Mouse (Mus musculus): Measurements from ENCODE around the gene Pex6.
A peak's percentile ranks its signal among the peaks of the same experiment; 100 is the strongest.

Pex6 gene

GRCm38 (mm10) chr17:46710959-46711597, at the start of gene Pex6:
TSS of gene Pex6 (plus strand) at chr17:46711463.
- DNase-seq (ENCODE audit: low spot score in 2 of 2): peak; percentile 92 to 93

- no peak for DNase-seq (ENCODE audit: low spot score in 2 of 2)
These were observed 49.3 kb upstream of the Pex6 start for GRCm38 (mm10) chr17:46661981-46662380.

DNA sequence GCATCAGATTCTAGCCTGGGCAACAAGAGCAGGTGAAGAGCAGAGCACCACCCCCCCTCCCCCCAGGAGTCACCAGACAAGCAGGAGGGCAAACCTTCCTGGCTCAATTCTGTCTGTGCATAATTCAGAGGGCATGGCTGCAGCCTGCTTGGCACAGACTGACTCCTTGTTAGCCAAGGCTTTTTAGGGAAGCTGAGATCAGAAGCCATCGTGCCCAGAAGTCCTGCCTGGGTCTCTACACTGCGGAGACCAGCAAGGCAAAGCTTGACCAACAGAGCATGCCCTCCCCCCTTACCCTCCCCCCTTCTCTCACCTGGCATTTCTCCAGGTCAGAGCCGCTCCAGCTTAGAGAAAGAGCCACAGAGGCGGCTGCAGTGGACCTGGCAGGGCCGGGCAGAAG, 48.5 kb upstream of the Pex6 start:
- DNase-seq (ENCODE audit: low spot score in 2 of 2): no peak

GRCm38 (mm10) chr17:46667712-46668111, 43.6 kb upstream of the Pex6 start:
- no peak for DNase-seq (ENCODE audit: low spot score in 2 of 2)

DNA sequence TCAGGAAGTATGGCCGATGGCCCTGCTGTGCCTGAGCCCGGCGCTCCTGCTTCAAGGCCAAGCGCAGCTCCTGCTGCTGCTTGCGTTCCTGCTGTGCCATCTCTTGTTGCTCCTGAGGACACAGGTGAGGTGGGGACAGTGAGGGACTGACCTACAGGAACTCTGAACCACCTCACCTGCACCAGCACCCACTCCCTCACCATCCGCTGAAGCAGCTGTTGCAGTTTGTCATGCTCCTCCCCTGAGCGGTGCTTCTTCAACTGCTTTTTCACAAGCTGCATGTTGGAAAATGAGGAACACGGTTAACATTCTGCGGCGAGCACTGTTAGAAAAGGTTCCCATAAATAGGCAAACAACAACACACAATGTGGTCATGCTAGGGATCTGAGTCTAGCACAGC, 41.4 kb upstream of the Pex6 start:
- DNase-seq (ENCODE audit: low spot score in 2 of 2): no peak

- DNase-seq (ENCODE audit: low spot score in 2 of 2): peak; percentile 89 to 92
These were observed 37.3 kb upstream of the Pex6 start, which contains the start of gene Rrp36 for GRCm38 (mm10) chr17:46673850-46674529. TSS of gene Rrp36 (minus strand) at chr17:46674352.

GRCm38 (mm10) chr17:46674530-46675283, 36.6 kb upstream of the Pex6 start:
- DNase-seq (ENCODE audit: low spot score in 2 of 2): no peak

DNA sequence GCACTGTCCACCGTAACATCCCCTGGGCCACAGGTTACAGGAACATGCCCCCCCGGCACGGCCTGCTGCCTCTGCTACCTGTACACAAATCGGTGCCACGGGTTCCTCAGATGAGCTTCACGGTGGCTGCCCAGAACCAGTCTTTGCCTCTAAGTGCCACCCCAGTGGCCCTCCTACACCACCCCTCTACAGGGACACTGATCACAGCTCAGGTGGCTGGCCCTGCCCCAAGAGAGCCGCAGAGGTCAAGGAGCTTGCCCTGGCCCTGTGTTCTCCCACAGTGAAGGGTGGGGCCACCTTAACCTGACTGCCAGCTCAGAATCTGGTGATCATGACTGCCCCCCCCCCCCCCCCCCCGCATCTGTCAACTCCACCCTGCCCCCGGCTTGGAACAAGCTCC, 32.8 kb upstream of the Pex6 start, which contains the start of gene Mea1:
TSS of gene Mea1 (plus strand) at position 378 of the 400 bp plus-strand sequence.
- DNase-seq (ENCODE audit: low spot score in 2 of 2): no peak

GRCm38 (mm10) chr17:46678911-46679310, 32.4 kb upstream of the Pex6 start:
- no peak for DNase-seq (ENCODE audit: low spot score in 2 of 2)

GRCm38 (mm10) chr17:46679843-46680759, 31.2 kb upstream of the Pex6 start:
- DNase-seq (ENCODE audit: low spot score in 2 of 2): peak in 1 of 2 experiments; percentile 35

DNA sequence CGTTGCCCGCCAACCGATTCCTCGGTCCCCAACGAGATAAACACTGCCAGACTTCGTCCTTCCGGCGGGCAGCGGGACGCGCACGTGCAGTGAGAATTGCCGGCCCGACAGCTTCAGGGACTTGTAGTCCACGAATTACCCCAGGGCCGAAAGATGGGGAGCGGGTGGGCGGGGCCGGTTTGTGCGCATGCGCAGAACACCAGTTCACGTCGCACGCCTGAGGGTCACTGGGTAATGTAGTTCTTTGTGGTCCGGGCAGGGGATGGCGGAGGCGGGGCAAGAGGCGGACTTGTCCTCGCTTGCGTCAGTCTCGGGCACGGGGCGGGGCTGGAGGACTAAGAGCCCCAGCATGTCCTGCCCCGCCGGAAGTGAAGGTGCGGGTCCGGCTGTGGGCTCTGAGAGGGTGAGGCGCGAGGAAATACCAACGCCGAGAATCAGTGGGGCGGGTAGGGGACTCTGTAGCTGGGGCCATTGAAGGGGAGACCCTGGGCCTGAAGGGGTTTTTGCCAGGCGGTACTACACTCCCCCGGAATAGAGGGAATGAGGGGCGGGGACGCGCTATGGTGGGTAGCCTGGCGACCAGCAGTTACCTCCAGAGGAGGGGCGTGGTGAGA, 30.4 kb upstream of the Pex6 start, which contains the start of gene Klhdc3:
TSS of gene Klhdc3 (minus strand) at position 155 of the 614 bp plus-strand sequence.
- DNase-seq (ENCODE audit: low spot score in 2 of 2): peak; percentile 96 to 97

DNA sequence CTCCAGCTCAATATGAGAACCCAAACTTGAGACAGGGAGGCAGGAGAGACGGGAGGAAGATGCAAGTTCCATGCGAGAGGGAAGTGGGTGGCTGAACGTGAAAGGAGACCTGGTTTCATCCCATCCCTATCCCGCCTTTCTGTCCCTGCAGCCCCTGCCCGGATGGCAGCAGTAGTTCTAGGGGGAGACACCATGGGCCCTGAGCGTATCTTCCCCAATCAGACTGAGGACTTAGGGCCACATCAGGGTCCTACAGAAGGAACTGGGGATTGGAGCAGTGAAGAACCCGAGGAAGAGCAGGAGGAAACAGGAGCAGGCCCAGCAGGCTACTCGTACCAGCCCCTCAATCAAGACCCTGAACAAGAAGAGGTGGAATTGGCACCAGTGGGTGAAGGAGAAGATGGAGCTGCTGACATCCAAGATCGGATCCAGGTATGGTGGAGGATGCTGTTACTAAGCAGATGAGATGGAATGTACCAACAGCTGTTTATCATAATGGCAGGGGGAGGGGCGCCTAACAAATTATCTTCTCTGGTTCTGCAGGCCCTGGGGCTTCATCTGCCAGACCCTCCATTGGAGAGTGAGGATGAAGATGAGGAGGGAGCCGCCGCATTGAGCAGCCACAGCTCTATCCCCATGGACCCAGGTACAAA, 29.7 kb upstream of the Pex6 start:
- DNase-seq (ENCODE audit: low spot score in 2 of 2): no peak

GRCm38 (mm10) chr17:46682654-46683389, 28.4 kb upstream of the Pex6 start:
- DNase-seq (ENCODE audit: low spot score in 2 of 2): no peak

DNA sequence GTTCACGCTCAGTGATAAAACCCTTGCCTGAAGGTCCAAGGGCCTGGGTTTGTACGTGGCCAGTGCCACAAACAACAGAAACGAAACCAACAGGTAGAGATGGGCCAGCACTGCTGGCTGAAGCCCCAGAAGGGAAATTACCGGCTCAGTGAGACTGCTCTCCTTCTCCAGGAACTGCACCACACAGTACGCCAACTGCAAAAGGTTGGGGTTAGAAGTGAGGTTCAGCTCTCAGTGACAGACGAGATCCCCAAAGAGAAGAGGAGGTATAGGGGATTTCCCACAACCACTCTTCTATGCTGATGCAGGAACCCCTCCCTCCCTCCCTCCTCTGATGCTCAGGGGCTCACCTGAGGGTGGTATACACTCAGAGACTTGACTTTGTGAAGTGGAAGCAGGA, 25.4 kb upstream of the Pex6 start:
- DNase-seq (ENCODE audit: low spot score in 2 of 2): no peak

- no peak for DNase-seq (ENCODE audit: low spot score in 2 of 2)
These were observed 20.6 kb upstream of the Pex6 start for GRCm38 (mm10) chr17:46690665-46691064.

DNA sequence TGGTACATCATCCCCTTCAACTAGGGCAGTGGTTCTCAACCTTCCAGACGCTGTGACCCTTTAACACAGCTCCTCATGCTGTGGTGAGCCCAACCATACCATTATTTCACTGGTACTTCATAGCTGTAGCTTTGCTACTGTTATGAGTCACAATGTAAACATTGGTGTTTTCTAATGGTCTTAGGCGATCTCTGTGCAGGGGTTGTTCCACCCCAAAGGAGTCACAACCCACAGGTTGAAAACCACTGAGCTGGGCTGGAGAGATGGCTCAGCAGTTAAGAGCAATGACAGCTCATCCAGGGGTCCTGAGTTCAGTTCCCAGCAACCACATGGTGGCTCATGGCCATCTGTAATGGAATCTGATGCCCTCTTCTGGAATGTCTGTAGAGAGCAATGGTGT, 19.9 kb upstream of the Pex6 start:
- DNase-seq (ENCODE audit: low spot score in 2 of 2): no peak

- no peak for DNase-seq (ENCODE audit: low spot score in 2 of 2)
These were observed 16.7 kb upstream of the Pex6 start for GRCm38 (mm10) chr17:46694517-46695063.

GRCm38 (mm10) chr17:46698515-46698914, 12.7 kb upstream of the Pex6 start:
- no peak for DNase-seq (ENCODE audit: low spot score in 2 of 2)

- DNase-seq (ENCODE audit: low spot score in 2 of 2): no peak
These were observed 12.0 kb upstream of the Pex6 start for GRCm38 (mm10) chr17:46699245-46699644.
